Mouse (Mus musculus): ENCODE measurements around the gene Cmtr1.

Gene Cmtr1

GRCm38 (mm10) chr17:29668051-29668986 is 7.9 kb downstream of the Cmtr1 start:
- DNase-seq (ENCODE audit: low read depth in 2 of 2, low spot score in 2 of 2), result no peak

DNA sequence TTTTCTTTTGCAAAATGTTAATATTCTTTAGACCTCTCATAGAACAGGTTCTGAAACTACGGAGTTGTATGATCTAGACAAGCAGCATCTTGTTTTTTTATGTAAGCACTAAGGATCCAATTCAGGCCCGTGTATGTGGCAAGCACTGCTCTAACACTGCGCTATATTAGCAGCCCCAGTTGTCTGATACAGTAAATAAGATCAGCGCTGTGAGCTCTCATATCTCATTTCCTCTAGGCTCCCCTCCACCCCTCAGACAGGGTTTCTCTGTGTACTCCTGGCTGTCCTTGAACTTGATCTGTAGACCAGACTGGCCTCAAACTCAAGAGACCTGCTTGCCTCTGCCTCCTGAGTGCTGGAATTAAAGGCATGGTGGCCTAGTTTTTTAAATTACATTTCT is 8.6 kb downstream of the Cmtr1 start:
- DNase-seq (ENCODE audit: low read depth in 2 of 2, low spot score in 2 of 2), result no peak

GRCm38 (mm10) chr17:29669936-29670335 is 9.5 kb downstream of the Cmtr1 start:
- no peak for DNase-seq (ENCODE audit: low read depth in 2 of 2, low spot score in 2 of 2)

DNA sequence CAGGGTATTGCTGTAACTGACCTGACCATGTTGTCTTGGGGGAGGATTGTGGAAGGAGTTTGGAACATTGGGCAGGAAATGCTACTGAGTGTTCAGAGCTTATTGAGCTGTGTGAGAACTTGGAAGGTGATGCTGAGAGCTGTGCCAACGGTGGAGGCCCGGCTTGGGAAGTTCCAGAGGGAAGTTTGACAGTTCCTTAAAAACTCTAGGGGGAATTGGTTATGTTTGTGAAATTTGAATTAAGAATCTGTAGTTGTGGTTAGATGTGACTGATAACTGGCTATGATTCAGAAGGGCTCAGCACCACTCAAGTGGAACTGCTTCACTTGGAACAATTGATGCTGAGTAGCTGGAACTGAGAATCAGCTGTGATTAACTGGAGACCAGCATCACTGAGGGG is 10.6 kb downstream of the Cmtr1 start:
- no peak for DNase-seq (ENCODE audit: low read depth in 2 of 2, low spot score in 2 of 2)

GRCm38 (mm10) chr17:29673325-29673724 is 12.9 kb downstream of the Cmtr1 start:
- no peak for DNase-seq (ENCODE audit: low read depth in 2 of 2, low spot score in 2 of 2)

DNA sequence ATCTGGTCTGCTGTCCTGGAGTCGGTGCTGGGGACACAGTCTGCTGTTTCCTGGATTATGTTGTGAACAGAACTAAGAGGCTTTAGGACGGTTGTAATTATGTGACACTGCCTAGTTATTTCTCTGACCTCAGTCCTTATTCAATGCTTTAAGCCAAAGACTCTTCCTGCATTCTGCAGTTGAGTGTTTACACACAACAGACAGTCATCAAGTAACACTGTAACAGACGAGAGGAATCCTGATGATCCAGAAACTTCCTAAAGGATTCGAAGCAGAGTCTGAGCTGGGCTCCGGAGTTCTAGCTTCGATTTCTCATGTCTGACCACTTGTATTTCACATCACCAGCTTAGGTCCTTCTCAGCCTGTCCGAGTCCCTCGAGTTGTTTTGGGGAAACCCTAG is 18.1 kb downstream of the Cmtr1 start:
- DNase-seq (ENCODE audit: low read depth in 2 of 2, low spot score in 2 of 2), result no peak

GRCm38 (mm10) chr17:29679038-29679767 is 18.8 kb downstream of the Cmtr1 start:
- no peak for DNase-seq (ENCODE audit: low read depth in 2 of 2, low spot score in 2 of 2)

DNA sequence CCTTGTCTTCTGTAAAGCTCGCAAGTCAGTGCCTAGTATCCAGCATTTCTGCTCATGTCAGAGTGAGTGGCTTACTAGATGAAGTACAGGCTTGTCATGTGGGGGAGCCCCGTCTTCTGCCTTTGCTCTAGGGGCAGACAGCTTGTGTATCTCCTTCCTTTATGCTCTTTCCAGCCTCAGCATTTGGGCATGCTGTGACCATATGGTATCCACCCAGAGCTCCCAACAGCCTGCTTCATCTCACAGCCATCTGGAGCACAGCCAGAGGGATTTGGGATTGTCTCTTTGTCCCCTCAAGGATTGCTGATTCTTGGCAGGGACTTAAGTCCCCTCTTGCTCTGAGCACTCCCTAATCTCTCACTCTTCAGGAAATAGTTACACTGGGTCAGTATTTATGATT is 19.8 kb downstream of the Cmtr1 start:
- no peak for DNase-seq (ENCODE audit: low read depth in 2 of 2, low spot score in 2 of 2)

GRCm38 (mm10) chr17:29680921-29681320 is 20.5 kb downstream of the Cmtr1 start:
- DNase-seq (ENCODE audit: low read depth in 2 of 2, low spot score in 2 of 2), result no peak

DNA sequence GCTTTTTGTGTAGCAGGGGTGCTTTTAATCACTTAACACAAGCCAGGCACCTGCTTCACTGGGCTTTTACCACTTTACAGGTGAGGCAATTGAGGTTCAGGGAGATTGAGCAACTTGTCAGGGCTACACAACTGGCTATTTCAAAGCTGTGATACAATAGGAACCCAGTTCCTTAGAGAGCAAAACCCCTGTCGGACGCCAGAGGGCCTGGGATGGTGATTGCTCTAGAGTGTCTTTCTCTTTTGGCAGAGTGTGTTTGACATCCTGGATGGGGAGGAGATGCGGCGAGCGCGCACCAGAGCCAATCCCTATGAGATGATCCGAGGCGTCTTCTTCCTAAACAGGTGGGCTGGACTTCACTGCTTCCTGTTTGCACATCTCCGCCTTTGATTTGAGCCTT is 21.3 kb downstream of the Cmtr1 start:
- DNase-seq (ENCODE audit: low read depth in 2 of 2, low spot score in 2 of 2), result no peak

- DNase-seq (ENCODE audit: low read depth in 2 of 2, low spot score in 2 of 2), result no peak
Measured at GRCm38 (mm10) chr17:29682261-29682660, 21.9 kb downstream of the Cmtr1 start.

- DNase-seq (ENCODE audit: low read depth in 2 of 2, low spot score in 2 of 2), result no peak
Measured at GRCm38 (mm10) chr17:29683127-29683526, 22.7 kb downstream of the Cmtr1 start.

GRCm38 (mm10) chr17:29684275-29684674 is 23.9 kb downstream of the Cmtr1 start:
- no peak for DNase-seq (ENCODE audit: low read depth in 2 of 2, low spot score in 2 of 2)

- DNase-seq (ENCODE audit: low read depth in 2 of 2, low spot score in 2 of 2), result no peak
Measured at GRCm38 (mm10) chr17:29686771-29687170, 26.4 kb downstream of the Cmtr1 start.

DNA sequence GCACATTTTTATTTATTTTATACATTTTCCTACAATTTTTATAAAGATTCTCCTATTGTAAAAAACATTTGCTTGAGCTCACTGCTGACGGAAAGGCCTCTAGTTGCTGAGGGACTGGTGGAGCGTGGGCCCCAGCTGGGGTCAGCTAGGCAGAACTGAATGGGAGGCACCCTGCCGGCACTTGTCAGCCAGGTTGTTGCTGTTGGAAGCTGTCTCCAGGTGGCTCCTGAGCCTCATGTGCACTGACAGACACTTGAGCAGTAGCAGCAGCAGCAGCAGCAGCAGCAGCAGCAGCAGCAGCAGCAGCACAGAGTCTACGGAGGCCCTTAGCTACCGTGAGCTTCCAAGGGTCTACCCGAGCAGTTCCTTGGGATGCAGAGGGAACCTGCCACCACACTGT is 27.0 kb downstream of the Cmtr1 start:
- no peak for DNase-seq (ENCODE audit: low read depth in 2 of 2, low spot score in 2 of 2)

GRCm38 (mm10) chr17:29688610-29689009 is 28.2 kb downstream of the Cmtr1 start:
- DNase-seq (ENCODE audit: low read depth in 2 of 2, low spot score in 2 of 2), result no peak

DNA sequence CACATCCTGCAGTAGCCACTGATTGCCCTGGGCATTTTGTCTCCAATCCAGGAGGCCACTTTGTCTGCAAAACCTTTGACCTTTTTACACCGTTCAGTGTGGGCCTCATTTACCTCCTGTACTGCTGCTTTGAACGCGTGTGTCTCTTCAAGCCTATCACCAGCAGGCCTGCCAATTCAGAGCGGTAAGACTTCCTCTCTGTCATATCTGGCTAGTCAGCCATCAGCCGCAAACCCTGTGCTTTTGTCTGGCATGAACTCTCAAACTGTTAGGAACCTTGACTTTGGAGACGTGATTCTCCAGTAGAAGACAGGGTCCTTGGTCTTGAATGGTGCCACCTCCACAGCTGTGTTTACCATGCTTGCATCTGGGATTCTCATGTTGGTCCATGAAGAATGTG is 29.9 kb downstream of the Cmtr1 start:
- no peak for DNase-seq (ENCODE audit: low read depth in 2 of 2, low spot score in 2 of 2)

DNA sequence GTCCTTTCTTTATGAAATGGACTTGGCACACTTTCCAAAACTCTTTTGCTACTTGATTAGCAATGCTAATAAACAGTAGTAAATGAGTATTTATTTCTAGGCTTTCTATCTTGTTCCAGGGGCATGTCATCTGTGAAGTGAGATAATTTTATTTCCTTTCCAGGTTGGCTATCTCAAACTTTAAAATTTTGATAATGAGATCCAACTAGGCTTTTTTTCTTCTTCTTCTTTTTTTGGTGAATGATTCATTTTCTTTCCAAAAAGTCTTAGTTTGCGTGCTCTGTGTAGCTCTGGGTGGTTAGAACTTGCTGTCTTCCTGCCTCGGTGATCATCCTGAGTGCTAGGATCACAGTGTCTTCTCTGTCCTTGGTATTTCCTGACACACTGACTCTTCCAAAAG is 32.4 kb downstream of the Cmtr1 start:
- DNase-seq (ENCODE audit: low read depth in 2 of 2, low spot score in 2 of 2), result no peak

DNA sequence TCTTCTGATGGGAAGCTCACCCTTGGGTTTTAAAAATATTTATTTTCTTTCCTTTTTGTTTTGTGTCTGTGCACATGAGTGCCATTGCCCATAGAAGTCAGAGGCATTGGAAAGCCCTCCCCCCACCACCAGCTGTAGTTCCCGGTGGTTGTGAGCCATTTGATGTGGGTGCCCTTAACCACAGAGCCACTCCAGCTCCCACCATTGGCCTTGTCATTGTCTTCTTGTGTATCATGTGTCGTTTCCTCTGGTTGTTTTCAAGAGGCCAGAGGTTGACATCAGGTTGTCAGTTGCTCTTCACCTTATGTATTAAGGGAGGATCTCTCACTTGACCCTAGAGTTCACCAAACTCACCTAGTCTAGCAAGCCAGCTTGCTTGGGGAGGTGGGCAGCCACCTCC is 33.2 kb downstream of the Cmtr1 start:
- peak; percentile 4 to 30 for DNase-seq (ENCODE audit: low read depth in 2 of 2, low spot score in 2 of 2)

- DNase-seq (ENCODE audit: low read depth in 2 of 2, low spot score in 2 of 2), result no peak
Measured at GRCm38 (mm10) chr17:29694516-29694915, 34.1 kb downstream of the Cmtr1 start.

DNA sequence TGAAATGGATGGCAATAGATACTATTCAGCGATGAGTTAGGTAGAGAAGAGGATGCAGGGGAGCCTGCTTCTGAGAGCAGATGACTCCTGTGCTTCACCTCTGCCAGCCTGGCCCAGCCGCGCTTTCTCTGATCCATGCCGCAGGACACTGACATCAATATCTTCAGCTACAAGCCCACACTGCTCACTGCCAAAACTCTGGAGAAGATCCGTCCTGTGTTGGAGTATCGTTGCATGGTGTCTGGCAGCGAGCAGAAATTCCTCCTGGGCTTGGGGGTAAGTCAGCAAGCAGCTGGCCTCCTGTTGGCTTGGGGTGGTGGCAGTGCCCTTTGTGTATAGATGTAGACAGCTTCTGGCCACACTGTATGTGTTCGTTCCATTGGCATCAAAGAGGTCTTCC is 36.5 kb downstream of the Cmtr1 start:
- DNase-seq (ENCODE audit: low read depth in 2 of 2, low spot score in 2 of 2), result no peak

- no peak for DNase-seq (ENCODE audit: low read depth in 2 of 2, low spot score in 2 of 2)
Measured at GRCm38 (mm10) chr17:29698421-29698820, 38.0 kb downstream of the Cmtr1 start.

Measured in CD8-positive naive resting alpha-beta T cell, adult 2 months (primary cell).